Mouse (Mus musculus) midbrain, embryonic 11.5 days (tissue): ENCODE results near the gene Mctp2. TPM values are rescaled to one million over a fixed set of nuclear protein-coding genes. Genes with fewer than 3 reads are reported as not detected.
A peak's percentile ranks its signal among the peaks of the same experiment; 100 is the strongest.

Source experiments
- ATAC-seq: fragments of 200-750 bp; cut with Nextera tagmentation; 2 replicates; pipeline ENCODE4 v1.8.0; 2017; ENCODE audit warnings: moderate TSS enrichment, moderate library complexity; ENCODE audit not compliant: low FRiP score
- DNase-seq: peaks from one replicate; pipeline ENCODE4 v3.0.0; 2015; ENCODE audit warnings: low spot score; ENCODE audit errors: missing footprints
- H3K27ac ChIP-seq: fragments of 300-500 bp; sonication (generic); 2 replicates; pipeline ENCODE4 v1.5.1; 2014; ENCODE audit warnings: low read depth, low read length
- H3K27me3 ChIP-seq: fragments of 300-500 bp; sonication (generic); 2 replicates; pipeline ENCODE4 v1.6.1; 2014; ENCODE audit warnings: mild to moderate bottlenecking, low read length, moderate library complexity, mixed read lengths; ENCODE audit not compliant: control insufficient read depth, insufficient read depth
- H3K36me3 ChIP-seq: fragments of 300-500 bp; sonication (generic); 2 replicates; pipeline ENCODE4 v1.6.1; 2014; ENCODE audit warnings: mild to moderate bottlenecking, low read length, moderate library complexity, mixed read lengths; ENCODE audit not compliant: control insufficient read depth, insufficient read depth
- H3K4me1 ChIP-seq: fragments of 300-500 bp; sonication (generic); 2 replicates; pipeline ENCODE4 v1.6.1; 2014; ENCODE audit warnings: low read length; ENCODE audit not compliant: control insufficient read depth, insufficient read depth
- H3K4me2 ChIP-seq: fragments of 300-500 bp; sonication (generic); 2 replicates; pipeline ENCODE4 v1.6.1; 2014; ENCODE audit warnings: mild to moderate bottlenecking, moderate library complexity
- H3K4me3 ChIP-seq: fragments of 300-500 bp; sonication (generic); 2 replicates; pipeline ENCODE4 v1.5.1; 2014; ENCODE audit warnings: low read depth, low read length
- H3K9ac ChIP-seq: fragments of 300-500 bp; sonication (generic); 2 replicates; pipeline ENCODE4 v1.6.1; 2014; ENCODE audit warnings: low read length
- H3K9me3 ChIP-seq: fragments of 300-500 bp; sonication (generic); 2 replicates; pipeline ENCODE4 v1.6.1; 2016; ENCODE audit warnings: low read length; ENCODE audit not compliant: control insufficient read depth
- WGBS: fragments of 180-500 bp; shearing (Covaris S2); extraction: QIAGEN DNeasy Blood & Tissue Kit; methylation state at CpG from one replicate; pipeline ENCODE4 v1.1.7; 2014; 5-methylcytosine and 5-hydroxymethylcytosine counted together
- polyA plus RNA-seq: library from polyadenylated mRNA; unstranded; fragments of >200 nt; fragmentation: Nextera tagmentation; extraction: Ambion mirVana; gene quantifications from 2 replicates; pipeline ENCODE4 v1.2.1, GENCODE M21; 2014

The Mctp2 gene
- polyA plus RNA-seq, 1 experiment from 2014 or later, result 0.55 TPM

GRCm38 (mm10) chr7:72165726-72166701 is 140.4 kb downstream of the Mctp2 start:
- Histone ChIP-seq H3K36me3 (no peaks in the 10 kb centered on the region), H3K9me3 (no peaks in the 10 kb centered on the region), H3K27me3 (no peaks in the 10 kb centered on the region), H3K4me3 (no peak overlapping the region), H3K4me1 (no peaks in the 10 kb centered on the region), H3K4me2 (no peak overlapping the region), H3K9ac (no peak overlapping the region), H3K27ac (no peak overlapping the region)
- no peak for ATAC-seq
- DNase-seq, result no peak
- WGBS, result 88% methylated on average over 13 of the region's 13 CpGs

GRCm38 (mm10) chr7:72162256-72162655 is 144.2 kb downstream of the Mctp2 start:
- 0% methylated on average over 1 of the region's 1 CpGs for WGBS
- no peak overlapping the region for H3K9ac ChIP-seq
- no peaks in the 10 kb centered on the region for H3K4me1 ChIP-seq
- DNase-seq (no peak), ATAC-seq (no peak)
- H3K36me3 ChIP-seq, result no peaks in the 10 kb centered on the region
- H3K4me2 ChIP-seq, result no peak overlapping the region
- no peaks in the 10 kb centered on the region for H3K9me3 ChIP-seq
- H3K27ac ChIP-seq, result no peak overlapping the region
- no peak overlapping the region for H3K4me3 ChIP-seq
- no peaks in the 10 kb centered on the region for H3K27me3 ChIP-seq

GRCm38 (mm10) chr7:72159513-72160063 is 146.8 kb downstream of the Mctp2 start:
- WGBS, result 75% methylated on average over 4 of the region's 4 CpGs
- no peak overlapping the region for H3K4me2 ChIP-seq
- no peaks in the 10 kb centered on the region for H3K27me3 ChIP-seq
- no peaks in the 10 kb centered on the region for H3K36me3 ChIP-seq
- H3K27ac ChIP-seq, result no peak overlapping the region
- DNase-seq, result no peak
- no peaks in the 10 kb centered on the region for H3K4me1 ChIP-seq
- no peak for ATAC-seq
- no peaks in the 10 kb centered on the region for H3K9me3 ChIP-seq
- no peak overlapping the region for H3K4me3 ChIP-seq
- H3K9ac ChIP-seq, result no peak overlapping the region

DNA sequence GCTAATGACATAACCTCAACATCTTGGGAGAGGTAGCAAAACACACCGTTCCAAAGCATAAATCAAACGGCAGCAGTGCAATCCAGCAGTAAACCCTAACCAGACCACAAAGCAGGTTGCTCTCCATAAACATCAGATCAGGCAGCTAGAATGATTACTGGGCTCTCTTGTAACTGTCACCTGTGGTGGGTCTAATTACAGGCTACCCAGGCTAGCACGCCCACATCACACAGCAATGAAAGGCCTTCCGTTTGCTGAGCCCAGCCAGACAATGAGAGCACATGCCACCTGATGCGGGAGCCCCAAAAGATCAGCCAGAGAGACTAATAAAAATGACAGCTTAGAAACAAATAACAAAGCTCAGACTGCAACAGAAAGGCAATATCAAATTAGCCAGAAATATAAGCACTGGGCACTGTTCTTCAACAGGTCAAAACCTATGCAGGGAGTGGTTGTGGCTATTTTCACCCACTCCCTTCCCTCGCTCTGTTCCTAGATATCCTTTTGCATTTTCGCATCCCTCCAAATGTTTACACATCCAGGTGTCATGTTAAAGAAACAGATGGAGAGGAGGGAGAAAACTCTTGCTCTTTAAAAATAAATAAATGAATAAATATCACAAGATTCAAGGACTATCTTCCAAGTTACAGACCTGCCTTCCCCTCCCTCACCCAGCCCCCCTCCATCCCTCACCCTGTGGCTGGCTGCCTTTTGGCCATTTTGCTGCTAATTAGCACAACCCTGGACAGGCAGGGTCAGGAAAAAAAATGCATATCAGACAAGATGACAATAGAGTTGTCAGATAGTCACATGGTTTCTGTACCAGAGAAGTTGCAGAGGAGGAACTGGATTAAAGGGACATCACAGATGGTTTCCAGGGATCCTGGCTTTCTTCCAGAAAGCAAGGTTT is 155.4 kb downstream of the Mctp2 start:
- no peak overlapping the region for H3K4me3 ChIP-seq

DNA sequence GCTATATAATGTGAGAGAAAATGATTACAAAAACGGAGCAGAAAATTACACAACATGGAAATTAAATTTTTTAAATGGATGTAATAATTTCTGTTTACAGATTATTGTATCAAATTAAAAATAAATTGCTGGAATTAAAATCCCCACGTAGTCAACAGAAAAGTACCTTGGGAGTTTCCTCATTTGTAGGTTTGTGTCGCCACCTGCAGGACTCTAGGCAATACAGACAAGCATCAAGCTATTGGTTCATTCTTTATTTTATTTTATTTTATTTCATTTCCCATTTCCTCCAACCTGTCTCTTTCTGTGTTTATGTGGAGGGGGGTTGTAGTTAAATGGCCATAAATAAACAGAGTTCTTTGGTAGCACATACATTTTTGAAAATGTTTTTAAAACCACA is 157.3 kb downstream of the Mctp2 start:
- Histone ChIP-seq H3K36me3 (no peaks in the 10 kb centered on the region), H3K9ac (no peak overlapping the region), H3K9me3 (no peaks in the 10 kb centered on the region), H3K27me3 (no peaks in the 10 kb centered on the region), H3K4me3 (no peak overlapping the region), H3K4me2 (no peak overlapping the region), H3K27ac (no peak overlapping the region), H3K4me1 (no peaks in the 10 kb centered on the region; the same call in 1 of the 2 replicates)
- DNase-seq, result no peak
- WGBS, result 21% methylated on average over 3 of the region's 3 CpGs
- ATAC-seq, result no peak

More for the DNA sequence above, 155.4 kb downstream of the Mctp2 start:
- H3K9me3 ChIP-seq, result no peaks in the 10 kb centered on the region
- no peak overlapping the region for H3K9ac ChIP-seq
- 59% methylated on average over 7 of the region's 7 CpGs for WGBS
- H3K27me3 ChIP-seq, result no peaks in the 10 kb centered on the region
- ATAC-seq (0 out of 2 replicates have a peak, but pooled peaks have one; percentile 27), DNase-seq (no peak)
- no peaks in the 10 kb centered on the region for H3K36me3 ChIP-seq
- no peaks in the 10 kb centered on the region; the same call in 1 of the 2 replicates for H3K4me1 ChIP-seq
- H3K4me2 ChIP-seq, result no peak overlapping the region
- no peak overlapping the region for H3K27ac ChIP-seq

GRCm38 (mm10) chr7:72146849-72147248 is 159.6 kb downstream of the Mctp2 start:
- H3K4me1 ChIP-seq, result no peaks in the 10 kb centered on the region; the same call in 1 of the 2 replicates
- no peak overlapping the region for H3K4me3 ChIP-seq
- no peaks in the 10 kb centered on the region for H3K36me3 ChIP-seq
- ATAC-seq (no peak), DNase-seq (no peak)
- H3K27me3 ChIP-seq, result no peaks in the 10 kb centered on the region
- H3K4me2 ChIP-seq, result no peak overlapping the region
- H3K27ac ChIP-seq, result no peak overlapping the region
- no peaks in the 10 kb centered on the region for H3K9me3 ChIP-seq
- H3K9ac ChIP-seq, result no peak overlapping the region

DNA sequence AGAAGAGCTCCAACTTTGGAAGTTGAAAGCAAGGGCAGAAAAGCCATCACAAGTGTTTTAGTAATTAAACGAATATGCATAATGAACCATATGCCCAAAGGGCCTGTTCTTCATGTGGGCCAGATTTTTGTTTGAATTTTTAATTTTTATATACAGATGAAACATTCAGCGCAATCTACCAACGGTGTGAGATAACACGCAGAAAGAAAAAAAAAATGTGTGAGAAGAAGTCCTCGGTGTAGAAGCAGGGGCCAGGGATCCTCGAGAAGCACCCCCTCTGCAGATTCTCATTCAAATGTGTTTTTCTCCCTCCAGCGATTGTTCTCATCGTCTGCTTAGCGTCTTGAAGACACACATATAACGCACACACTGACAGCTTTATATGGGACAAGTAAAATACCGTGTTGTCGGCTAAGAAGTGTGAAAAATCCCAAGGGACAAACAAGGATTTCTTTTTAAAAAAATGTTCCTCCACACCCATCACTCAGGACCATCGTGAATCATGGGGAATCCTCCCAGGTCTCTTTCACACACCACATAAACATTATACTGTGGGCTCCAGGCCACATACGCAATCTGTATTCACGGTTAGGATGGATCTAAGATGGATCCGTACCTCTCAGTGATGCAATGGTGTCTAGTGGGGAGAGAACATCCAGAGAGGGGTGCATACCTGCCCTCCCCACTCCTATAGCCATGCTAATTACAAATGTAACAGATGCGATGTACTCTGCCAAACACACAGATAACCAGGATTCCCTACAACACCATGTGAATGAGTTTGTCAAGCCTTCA is 160.5 kb downstream of the Mctp2 start:
- H3K9ac ChIP-seq, result no peak overlapping the region
- WGBS, result 78% methylated on average over 17 of the region's 17 CpGs
- no peak overlapping the region for H3K4me2 ChIP-seq
- ATAC-seq (no peak), DNase-seq (no peak)
- no peaks in the 10 kb centered on the region; the same call in 1 of the 2 replicates for H3K4me1 ChIP-seq
- H3K27ac ChIP-seq, result no peak overlapping the region
- no peaks in the 10 kb centered on the region for H3K27me3 ChIP-seq
- no peak overlapping the region for H3K4me3 ChIP-seq
- no peaks in the 10 kb centered on the region for H3K36me3 ChIP-seq
- no peaks in the 10 kb centered on the region for H3K9me3 ChIP-seq

DNA sequence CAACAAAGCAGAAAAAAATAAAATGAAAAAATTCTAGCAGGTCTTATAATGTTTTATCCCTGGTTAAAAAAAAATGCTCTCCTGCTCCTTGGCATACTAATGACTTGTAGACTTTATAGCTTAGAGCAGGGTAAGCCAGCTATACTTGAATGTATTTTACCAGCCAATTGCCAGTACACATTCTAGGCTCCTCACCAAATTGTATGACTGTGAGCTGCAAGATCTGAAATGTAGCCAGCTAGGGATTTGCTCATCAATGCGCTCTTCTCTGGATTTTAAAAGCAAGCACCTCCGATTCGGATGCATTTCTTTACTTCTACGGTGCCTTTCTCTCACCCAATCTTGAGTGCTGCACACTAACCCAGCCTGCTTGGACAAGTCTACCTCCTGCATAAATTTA is 167.7 kb downstream of the Mctp2 start:
- no peak overlapping the region for H3K4me3 ChIP-seq
- no peaks in the 10 kb centered on the region for H3K36me3 ChIP-seq
- WGBS, result 96% methylated on average over 4 of the region's 4 CpGs
- no peaks in the 10 kb centered on the region for H3K27me3 ChIP-seq
- no peaks in the 10 kb centered on the region for H3K9me3 ChIP-seq
- H3K27ac ChIP-seq, result no peak overlapping the region
- H3K4me2 ChIP-seq, result no peak overlapping the region
- no peak for DNase-seq
- no peak for ATAC-seq
- no peak overlapping the region for H3K9ac ChIP-seq
- H3K4me1 ChIP-seq, result no peaks in the 10 kb centered on the region
